Mouse (Mus musculus) MEL (cell line): Measurements from ENCODE around the gene Gm20696.

Experiments
- CHD2 ChIP-seq: IDR thresholded peaks from 2 replicates; pipeline ENCODE4 v1.6.1; 2011; ENCODE audit warnings: low read length, improper control_type of control experiment
- SIN3A ChIP-seq: IDR thresholded peaks from 2 replicates; pipeline ENCODE4 v1.6.1; 2012; ENCODE audit warnings: low read length, improper control_type of control experiment, inconsistent platforms
- USF1 ChIP-seq: IDR thresholded peaks from 2 replicates; pipeline ENCODE4 v1.6.1; 2014; ENCODE audit warnings: low read depth, mild to moderate bottlenecking, inconsistent platforms, low read length, improper control_type of control experiment, moderate library complexity

GRCm38 (mm10) chr6:99496114-99496513 lies 170.5 kb downstream of the Gm20696 start:
- TF ChIP-seq SIN3A (no peak), USF1 (no peak), CHD2 (no peak)
